In genomic region chr12:55797103-55797502, GRCm38 (mm10) we compare ENCODE assay signal across 22 mouse cellular contexts. TPM values are rescaled to one million over a fixed set of nuclear protein-coding genes. Genes with fewer than 3 reads are reported as not detected.
DNase-seq lines count a peak whose midpoint lies in the region; ATAC-seq and TF ChIP-seq lines count a peak whose summit lies in the region.
"Had no signal": no experiment of that assay in that cellular context is flagged by ENCODE, and none has a peak within 500 bp of the region (broad histone marks: within the 10 kb centered on the region; RNA-seq: fewer than 3 reads in every experiment).

No protein-coding gene starts in this region.

- no peak overlapping the region for H3K4me3 ChIP-seq in heart, embryonic 16.5 days (ENCODE audit: low read length)
- no peak overlapping the region for H3K4me3 ChIP-seq in kidney, postnatal 0 days (replicated peaks; ENCODE audit: low read depth, low read length)
- H3K4me3 ChIP-seq in lung, adult 2 months (replicated peaks; ENCODE audit: extremely low read depth, low read depth, low read length) = no peak overlapping the region
- H3K4me3 ChIP-seq: embryonic facial prominence, embryonic 13.5 days; forebrain, embryonic 12.5 days; hindbrain, embryonic 10.5 days; intestine, embryonic 15.5 days had no signal

- peak overlapping the region; percentile 52; the same call in 1 of the 2 replicates for H3K27ac ChIP-seq in heart, embryonic 16.5 days (ENCODE audit: low read length)
- peak overlapping the region; percentile 25; the same call in 1 of the 2 replicates for H3K27ac ChIP-seq in kidney, postnatal 0 days
- H3K27ac ChIP-seq: embryonic facial prominence, embryonic 13.5 days; forebrain, embryonic 12.5 days; hindbrain, embryonic 10.5 days; hindbrain, embryonic 14.5 days; intestine, embryonic 15.5 days had no signal

- intact Hi-C loops in heart, postnatal 14 days (cut with DNase I) = loop anchor here (2.0 kb wide), 1 partner anchor 24 kb away; the partner anchor contains the start of gene Ralgapa1
- intact Hi-C loops in heart, postnatal 36 days (cut with DNase I) = loop anchor here (2.0 kb wide), 1 partner anchor 24 kb away; the partner anchor contains the start of gene Ralgapa1

- H3K4me2 ChIP-seq in heart, embryonic 16.5 days (ENCODE audit: low read depth, low read length) = no peak overlapping the region
- no peak overlapping the region for H3K4me2 ChIP-seq in kidney, postnatal 0 days (ENCODE audit: low read length)
- H3K4me2 ChIP-seq: embryonic facial prominence, embryonic 13.5 days; forebrain, embryonic 12.5 days; hindbrain, embryonic 14.5 days; intestine, embryonic 15.5 days had no signal

- TF ChIP-seq CTCF in kidney, postnatal 0 days (IDR thresholded peaks at IDR 0.05; ENCODE audit: low read depth) = no peak
- no peak for TF ChIP-seq CTCF in lung, adult 2 months (IDR thresholded peaks at IDR 0.05; ENCODE audit: insufficient read depth, low read length)

- H3K9me3 ChIP-seq in heart, embryonic 16.5 days (replicated peaks; ENCODE audit: control insufficient read depth, low read length) = no peaks in the 10 kb centered on the region
- no peaks in the 10 kb centered on the region for H3K9me3 ChIP-seq in kidney, postnatal 0 days (replicated peaks; ENCODE audit: low read length)
- H3K9me3 ChIP-seq: embryonic facial prominence, embryonic 13.5 days; forebrain, embryonic 12.5 days; hindbrain, embryonic 10.5 days; intestine, embryonic 15.5 days had no signal

- TF ChIP-seq POLR2A in lung, adult 2 months (IDR thresholded peaks at IDR 0.05; ENCODE audit: borderline replicate concordance, extremely low read depth, low read depth, low read length) = no peak

- H3K36me3 ChIP-seq in heart, embryonic 16.5 days (ENCODE audit: control insufficient read depth, insufficient read depth) = peaks cover 4% of the 10 kb centered on the region
- H3K36me3 ChIP-seq in kidney, postnatal 0 days (ENCODE audit: insufficient read depth, low read length) = no peaks in the 10 kb centered on the region
- H3K36me3 ChIP-seq: forebrain, embryonic 12.5 days had no signal

- no peaks in the 10 kb centered on the region for H3K4me1 ChIP-seq in heart, embryonic 16.5 days (ENCODE audit: control insufficient read depth, insufficient read depth, low read length)
- no peaks in the 10 kb centered on the region for H3K4me1 ChIP-seq in kidney, postnatal 0 days (replicated peaks; ENCODE audit: insufficient read depth, low read length)
- peaks cover 3% of the 10 kb centered on the region; the same call in 1 of the 2 replicates for H3K4me1 ChIP-seq in lung, adult 2 months (ENCODE audit: control insufficient read depth, insufficient read depth, low read length)
- H3K4me1 ChIP-seq: embryonic facial prominence, embryonic 13.5 days; forebrain, embryonic 12.5 days; hindbrain, embryonic 10.5 days; intestine, embryonic 15.5 days had no signal

- no peak overlapping the region for H3K9ac ChIP-seq in heart, embryonic 16.5 days (ENCODE audit: low read length)
- no peak overlapping the region for H3K9ac ChIP-seq in kidney, postnatal 0 days (ENCODE audit: low read depth, low read length)
- H3K9ac ChIP-seq: embryonic facial prominence, embryonic 13.5 days; forebrain, embryonic 12.5 days; hindbrain, embryonic 14.5 days; intestine, embryonic 15.5 days had no signal

- ATAC-seq in heart, embryonic 16.5 days (replicated peaks; ENCODE audit: extremely low read depth, insufficient read depth, low FRiP score) = no peak
- ATAC-seq in kidney, postnatal 0 days (replicated peaks; ENCODE audit: low FRiP score, low read depth) = no peak
- ATAC-seq: activated CD4-positive, CD25-positive, alpha-beta regulatory T cell, adult 4 months; forebrain, embryonic 16.5 days; intestine, embryonic 15.5 days; Patski had no signal

- peak; percentile 92 for DNase-seq in heart, adult 11 months
- DNase-seq in heart, postnatal 14 days = no peak
- no peak for DNase-seq in heart, postnatal 36 days
- peak; percentile 17 for DNase-seq in kidney, postnatal 0 days (ENCODE audit: low spot score)
- DNase-seq in kidney, adult 18-20 months = no peak
- DNase-seq in lung, postnatal 25 days (ENCODE audit: low spot score) = peak; percentile 26
- no peak for DNase-seq in lung, adult 2 months
- DNase-seq: adrenal gland, postnatal 14 days; cerebellum, adult 18-20 months; cerebellum, adult 9-11 months; cerebellum, postnatal 36 days; gastrocnemius, postnatal 25 days had no signal

- WGBS in heart, embryonic 16.5 days = 72% methylated on average over 3 of the region's 3 CpGs
- WGBS in kidney, postnatal 0 days = 66% methylated on average over 3 of the region's 3 CpGs
- WGBS in lung, adult 2 months = 32% methylated on average over 3 of the region's 3 CpGs

- H3K27me3 ChIP-seq in heart, embryonic 16.5 days (ENCODE audit: control insufficient read depth, insufficient read depth, low read length) = no peaks in the 10 kb centered on the region
- no peaks in the 10 kb centered on the region for H3K27me3 ChIP-seq in kidney, postnatal 0 days (ENCODE audit: insufficient read depth, low read length)
- H3K27me3 ChIP-seq: CH12.LX; embryonic facial prominence, embryonic 13.5 days; forebrain, embryonic 12.5 days; intestine, embryonic 15.5 days; Patski had no signal

RNA-seq across cellular contexts. Expression of gene Ralgapa1, which starts 23.9 kb away (rescaled TPM):
- total RNA-seq in heart, postnatal 14 days (2021) = 10 to 100 TPM; 59.2 to 59.5 TPM
- 14.2 and 16.8 TPM in 2 replicates for polyA plus RNA-seq in heart, embryonic 16.5 days (2015; fragmentation: Nextera tagmentation; extraction: Ambion mirVana)
- 10 to 100 TPM; 57.2 to 61.3 TPM for total RNA-seq in heart, postnatal 36 days (2021)
- polyA plus RNA-seq in kidney, postnatal 0 days (2015; fragmentation: Nextera tagmentation; extraction: Ambion mirVana) = 13.8 and 14.1 TPM in 2 replicates
- 21.6 and 23.2 TPM in 2 replicates for polyA plus RNA-seq in lung, adult 2 months (2012; rRNA removed)

RNA-seq across cellular contexts. Expression of gene Brms1l, which starts 39.0 kb away (rescaled TPM):
- 10 to 100 TPM; 22.3 to 23.9 TPM for total RNA-seq in heart, postnatal 14 days (2021)
- polyA plus RNA-seq in heart, embryonic 16.5 days (2015; fragmentation: Nextera tagmentation; extraction: Ambion mirVana) = 28.7 and 30.8 TPM in 2 replicates
- 10 to 100 TPM; 19.2 to 21.6 TPM for total RNA-seq in heart, postnatal 36 days (2021)
- 26.9 and 29.8 TPM in 2 replicates for polyA plus RNA-seq in kidney, postnatal 0 days (2015; fragmentation: Nextera tagmentation; extraction: Ambion mirVana)
- 15.3 and 16.5 TPM in 2 replicates for polyA plus RNA-seq in lung, adult 2 months (2012; rRNA removed)

Comparison
In these comparisons a context has a peak if more than half of its experiments do, and no peak if none do; other contexts are left out.
1. DNase-seq: peak in heart, adult 11 months (single experiment), kidney, postnatal 0 days (single experiment) and lung, postnatal 25 days (single experiment); none in heart, postnatal 14 days (0 of 2), heart, postnatal 36 days (0 of 2), kidney, adult 18-20 months (single experiment) and lung, adult 2 months (single experiment).